Mouse (Mus musculus): ENCODE data around the gene Krt7. TPM values are rescaled to one million over a fixed set of nuclear protein-coding genes. Genes with fewer than 3 reads are reported as not detected.

The Krt7 gene
- total RNA-seq, 1 experiment: 14.1 TPM

GRCm38 (mm10) chr15:101374879-101375278 is 36.0 kb upstream of the Krt7 start:
- Histone ChIP-seq H3K4me3 (ENCODE audit: insufficient read depth in 1 of 2, low read depth in 1 of 2, low read length in 2 of 2, poor library complexity in 1 of 2, severe bottlenecking in 1 of 2) (no peak overlapping the region), H3K36me3 (ENCODE audit: control insufficient read depth, insufficient read depth, low read length, poor library complexity, severe bottlenecking) (no peaks in the 10 kb centered on the region), H3K27ac (ENCODE audit: insufficient read depth, low read depth, low read length, poor library complexity, severe bottlenecking) (no peak overlapping the region), H3K4me1 (ENCODE audit: control insufficient read depth in 2 of 2, insufficient read depth in 2 of 2, low read length in 2 of 2, poor library complexity in 1 of 2) (peaks cover 0 to 3% of the 10 kb centered on the region in 2 experiments; a peak in 1 of 4 replicates), H3K9ac (ENCODE audit: insufficient read depth, low read depth, low read length, poor library complexity, severe bottlenecking) (no peak overlapping the region), H3K9me3 (ENCODE audit: control insufficient read depth, insufficient read depth, low read depth, low read length) (no peaks in the 10 kb centered on the region)
- no peak for TF ChIP-seq ZC3H11A (IDR thresholded peaks at IDR 0.05; ENCODE audit: borderline replicate concordance, low read depth, low read length)
- TF ChIP-seq ZNF384 (IDR thresholded peaks at IDR 0.05; ENCODE audit: low read depth, low read length): no peak
- TF ChIP-seq MAFK (IDR thresholded peaks at IDR 0.05; ENCODE audit: insufficient read depth, low read depth, low read length): no peak
- no peak for TF ChIP-seq HCFC1 (IDR thresholded peaks at IDR 0.05; ENCODE audit: borderline replicate concordance, insufficient read depth, low read length)
- TF ChIP-seq CHD2 (IDR thresholded peaks at IDR 0.05; ENCODE audit: low read depth, low read length): no peak
- no peak for DNase-seq (ENCODE audit: low read depth, low spot score)
- in situ Hi-C loops (cut with MboI; ENCODE audit: low sequenced_read_pairs in 2 of 2, unreplicated experiment in 2 of 2): no loop called here

GRCm38 (mm10) chr15:101375956-101376775 is 34.7 kb upstream of the Krt7 start:
- H3K9ac ChIP-seq (ENCODE audit: insufficient read depth, low read depth, low read length, poor library complexity, severe bottlenecking): no peak overlapping the region
- no peaks in the 10 kb centered on the region for H3K36me3 ChIP-seq (ENCODE audit: control insufficient read depth, insufficient read depth, low read length, poor library complexity, severe bottlenecking)
- no peak overlapping the region for H3K4me3 ChIP-seq (ENCODE audit: insufficient read depth in 1 of 2, low read depth in 1 of 2, low read length in 2 of 2, poor library complexity in 1 of 2, severe bottlenecking in 1 of 2)
- no peak for DNase-seq (ENCODE audit: low read depth, low spot score)
- TF ChIP-seq CHD2 (IDR thresholded peaks at IDR 0.05; ENCODE audit: low read depth, low read length): no peak
- TF ChIP-seq MAFK (IDR thresholded peaks at IDR 0.05; ENCODE audit: insufficient read depth, low read depth, low read length): no peak
- no peak for TF ChIP-seq ZC3H11A (IDR thresholded peaks at IDR 0.05; ENCODE audit: borderline replicate concordance, low read depth, low read length)
- no peak for TF ChIP-seq ZNF384 (IDR thresholded peaks at IDR 0.05; ENCODE audit: low read depth, low read length)
- TF ChIP-seq HCFC1 (IDR thresholded peaks at IDR 0.05; ENCODE audit: borderline replicate concordance, insufficient read depth, low read length): no peak
- H3K4me1 ChIP-seq (ENCODE audit: control insufficient read depth in 2 of 2, insufficient read depth in 2 of 2, low read length in 2 of 2, poor library complexity in 1 of 2): no peaks in the 10 kb centered on the region
- no peak overlapping the region for H3K27ac ChIP-seq (ENCODE audit: insufficient read depth, low read depth, low read length, poor library complexity, severe bottlenecking)
- no peaks in the 10 kb centered on the region for H3K9me3 ChIP-seq (ENCODE audit: control insufficient read depth, insufficient read depth, low read depth, low read length)
- in situ Hi-C loops (cut with MboI; ENCODE audit: low sequenced_read_pairs in 2 of 2, unreplicated experiment in 2 of 2): no loop called here

- in situ Hi-C loops (cut with MboI; ENCODE audit: low sequenced_read_pairs in 2 of 2, unreplicated experiment in 2 of 2): no loop called here
- H3K4me1 ChIP-seq (ENCODE audit: control insufficient read depth in 2 of 2, insufficient read depth in 2 of 2, low read length in 2 of 2, poor library complexity in 1 of 2): no peaks in the 10 kb centered on the region
These were observed 34.1 kb upstream of the Krt7 start for GRCm38 (mm10) chr15:101376776-101377061.

GRCm38 (mm10) chr15:101378646-101379045 is 32.2 kb upstream of the Krt7 start:
- no peak overlapping the region; the same call in 1 of the 2 replicates for H3K27ac ChIP-seq (ENCODE audit: insufficient read depth, low read depth, low read length, poor library complexity, severe bottlenecking)
- H3K9me3 ChIP-seq (ENCODE audit: control insufficient read depth, insufficient read depth, low read depth, low read length): no peaks in the 10 kb centered on the region
- no peak for DNase-seq (ENCODE audit: low read depth, low spot score)
- H3K9ac ChIP-seq (ENCODE audit: insufficient read depth, low read depth, low read length, poor library complexity, severe bottlenecking): no peak overlapping the region
- TF ChIP-seq ZC3H11A (IDR thresholded peaks at IDR 0.05; ENCODE audit: borderline replicate concordance, low read depth, low read length): no peak
- no peak for TF ChIP-seq CHD2 (IDR thresholded peaks at IDR 0.05; ENCODE audit: low read depth, low read length)
- no peaks in the 10 kb centered on the region for H3K4me1 ChIP-seq (ENCODE audit: control insufficient read depth in 2 of 2, insufficient read depth in 2 of 2, low read length in 2 of 2, poor library complexity in 1 of 2)
- no peak overlapping the region for H3K4me3 ChIP-seq (ENCODE audit: insufficient read depth in 1 of 2, low read depth in 1 of 2, low read length in 2 of 2, poor library complexity in 1 of 2, severe bottlenecking in 1 of 2)
- H3K36me3 ChIP-seq (ENCODE audit: control insufficient read depth, insufficient read depth, low read length, poor library complexity, severe bottlenecking): no peaks in the 10 kb centered on the region
- in situ Hi-C loops (cut with MboI; ENCODE audit: low sequenced_read_pairs in 2 of 2, unreplicated experiment in 2 of 2): no loop called here

More at GRCm38 (mm10) chr15:101376776-101377061, 34.1 kb upstream of the Krt7 start:
- DNase-seq (ENCODE audit: low read depth, low spot score): no peak
- TF ChIP-seq HCFC1 (IDR thresholded peaks at IDR 0.05; ENCODE audit: borderline replicate concordance, insufficient read depth, low read length) (no peak), MAFK (IDR thresholded peaks at IDR 0.05; ENCODE audit: insufficient read depth, low read depth, low read length) (no peak), ZNF384 (IDR thresholded peaks at IDR 0.05; ENCODE audit: low read depth, low read length) (no peak), CHD2 (IDR thresholded peaks at IDR 0.05; ENCODE audit: low read depth, low read length) (no peak), ZC3H11A (IDR thresholded peaks at IDR 0.05; ENCODE audit: borderline replicate concordance, low read depth, low read length) (no peak)
- H3K4me3 ChIP-seq (ENCODE audit: insufficient read depth in 1 of 2, low read depth in 1 of 2, low read length in 2 of 2, poor library complexity in 1 of 2, severe bottlenecking in 1 of 2): no peak overlapping the region
- no peak overlapping the region for H3K9ac ChIP-seq (ENCODE audit: insufficient read depth, low read depth, low read length, poor library complexity, severe bottlenecking)
- H3K36me3 ChIP-seq (ENCODE audit: control insufficient read depth, insufficient read depth, low read length, poor library complexity, severe bottlenecking): no peaks in the 10 kb centered on the region
- no peak overlapping the region for H3K27ac ChIP-seq (ENCODE audit: insufficient read depth, low read depth, low read length, poor library complexity, severe bottlenecking)
- no peaks in the 10 kb centered on the region for H3K9me3 ChIP-seq (ENCODE audit: control insufficient read depth, insufficient read depth, low read depth, low read length)
